Mouse (Mus musculus): ENCODE results near the gene Itpr1. TPM values are rescaled to one million over a fixed set of nuclear protein-coding genes. Genes with fewer than 3 reads are reported as not detected.

Gene Itpr1
- polyA plus RNA-seq, 1 experiment: 0.07 TPM

DNA sequence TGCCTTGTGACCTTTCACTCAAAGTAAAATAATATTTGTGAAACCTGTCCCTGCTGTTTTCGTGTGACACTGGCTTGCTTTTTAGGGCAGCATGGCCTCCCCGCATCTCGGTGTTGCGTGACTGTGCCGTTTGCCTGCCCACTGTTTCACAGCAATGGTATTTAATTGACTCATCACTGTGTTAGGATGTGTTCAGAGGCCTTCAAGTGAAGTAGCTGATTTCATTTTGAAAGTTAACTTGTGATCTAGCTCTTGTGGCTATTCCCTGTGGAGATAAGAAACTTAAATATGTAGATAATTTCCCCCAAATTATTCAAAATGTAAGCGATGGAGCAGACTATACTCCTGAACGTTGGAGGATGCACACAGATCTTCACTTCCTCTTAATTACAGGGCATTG, 115.4 kb downstream of the Itpr1 start:
- H3K36me3 ChIP-seq (ENCODE audit: control insufficient read depth): no peaks in the 10 kb centered on the region
- no peak overlapping the region for H3K4me3 ChIP-seq (replicated peaks)
- no peaks in the 10 kb centered on the region for H3K4me1 ChIP-seq (ENCODE audit: control insufficient read depth)
- no peaks in the 10 kb centered on the region for H3K9me3 ChIP-seq (ENCODE audit: control insufficient read depth, low read length)
- no peaks in the 10 kb centered on the region for H3K27me3 ChIP-seq (ENCODE audit: control insufficient read depth)
- no peak for TF ChIP-seq GATA1 (IDR thresholded peaks at IDR 0.05; ENCODE audit: low read length)
- no peak for TF ChIP-seq TAL1 (IDR thresholded peaks at IDR 0.05; ENCODE audit: low read length)

DNA sequence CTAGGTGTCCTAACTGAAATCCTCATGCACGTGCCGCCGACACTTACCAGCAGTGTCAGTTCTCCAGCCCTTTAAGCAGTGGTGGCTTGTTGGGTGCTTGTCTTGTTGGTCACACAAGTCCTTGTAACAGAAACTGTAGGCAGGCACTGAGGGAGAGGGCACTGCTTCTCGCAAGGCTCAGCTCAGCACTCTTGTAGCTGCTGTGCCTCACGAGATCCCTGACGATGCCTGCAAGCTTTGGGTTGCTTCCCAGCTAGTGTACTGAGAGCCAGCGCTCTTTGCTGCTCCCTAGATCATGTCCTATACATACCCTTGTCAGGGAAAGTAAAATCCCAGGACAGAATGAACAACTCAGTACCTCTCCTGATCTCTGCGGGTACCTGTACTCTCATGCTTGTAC, 117.6 kb downstream of the Itpr1 start:
- Histone ChIP-seq H3K4me3 (replicated peaks) (no peak overlapping the region), H3K36me3 (ENCODE audit: control insufficient read depth) (no peaks in the 10 kb centered on the region), H3K9me3 (ENCODE audit: control insufficient read depth, low read length) (no peaks in the 10 kb centered on the region), H3K4me1 (ENCODE audit: control insufficient read depth) (no peaks in the 10 kb centered on the region), H3K27me3 (ENCODE audit: control insufficient read depth) (no peaks in the 10 kb centered on the region)
- TF ChIP-seq TAL1 (IDR thresholded peaks at IDR 0.05; ENCODE audit: low read length) (no peak), GATA1 (IDR thresholded peaks at IDR 0.05; ENCODE audit: low read length) (no peak)

DNA sequence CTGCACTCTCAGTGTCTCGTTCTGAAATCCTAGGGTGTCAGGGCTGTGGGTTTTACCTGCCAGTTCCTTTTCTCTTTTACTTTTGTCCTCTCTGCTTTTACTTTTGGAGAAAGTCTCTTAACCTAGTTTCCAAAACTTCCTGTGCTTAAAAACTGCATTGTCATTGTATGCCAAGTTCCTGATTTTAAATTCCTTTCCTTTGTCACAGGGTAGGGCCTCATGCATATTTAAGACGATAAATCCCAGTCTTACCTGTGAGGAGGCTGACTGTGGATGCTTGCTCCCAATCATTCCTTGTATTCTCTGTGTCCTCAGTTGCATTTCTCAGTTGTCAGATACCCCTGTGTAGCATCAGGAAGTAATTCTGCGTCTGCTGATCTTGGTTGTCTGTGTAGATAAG, 118.4 kb downstream of the Itpr1 start:
- Histone ChIP-seq H3K4me3 (replicated peaks) (no peak overlapping the region), H3K9me3 (ENCODE audit: control insufficient read depth, low read length) (no peaks in the 10 kb centered on the region), H3K27me3 (ENCODE audit: control insufficient read depth) (no peaks in the 10 kb centered on the region), H3K36me3 (ENCODE audit: control insufficient read depth) (no peaks in the 10 kb centered on the region), H3K4me1 (ENCODE audit: control insufficient read depth) (no peaks in the 10 kb centered on the region)
- no peak for TF ChIP-seq TAL1 (IDR thresholded peaks at IDR 0.05; ENCODE audit: low read length)
- TF ChIP-seq GATA1 (IDR thresholded peaks at IDR 0.05; ENCODE audit: low read length): no peak

DNA sequence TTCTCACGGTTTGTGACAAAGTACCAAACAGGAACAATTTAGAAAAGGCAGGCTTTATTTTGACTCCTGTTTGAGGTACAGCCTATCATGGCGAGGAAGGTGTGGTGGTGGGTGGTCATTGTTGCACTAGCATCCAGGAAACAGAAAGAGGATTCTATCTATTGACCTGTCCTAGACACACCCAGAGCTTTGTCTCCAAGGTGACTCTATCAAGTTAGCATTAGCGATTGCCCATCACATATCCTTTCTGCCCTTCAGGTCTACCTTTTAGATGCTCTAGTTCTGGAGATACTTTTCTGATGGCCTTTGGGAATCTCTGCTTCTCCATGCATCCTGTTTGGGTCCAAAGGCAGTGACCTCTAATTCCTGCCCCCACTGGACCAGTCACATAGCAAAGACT, 121.2 kb downstream of the Itpr1 start:
- Histone ChIP-seq H3K36me3 (ENCODE audit: control insufficient read depth) (no peaks in the 10 kb centered on the region), H3K4me3 (replicated peaks) (no peak overlapping the region), H3K27me3 (ENCODE audit: control insufficient read depth) (no peaks in the 10 kb centered on the region), H3K4me1 (ENCODE audit: control insufficient read depth) (no peaks in the 10 kb centered on the region), H3K9me3 (ENCODE audit: control insufficient read depth, low read length) (no peaks in the 10 kb centered on the region)
- TF ChIP-seq GATA1 (IDR thresholded peaks at IDR 0.05; ENCODE audit: low read length) (no peak), TAL1 (IDR thresholded peaks at IDR 0.05; ENCODE audit: low read length) (no peak)

DNA sequence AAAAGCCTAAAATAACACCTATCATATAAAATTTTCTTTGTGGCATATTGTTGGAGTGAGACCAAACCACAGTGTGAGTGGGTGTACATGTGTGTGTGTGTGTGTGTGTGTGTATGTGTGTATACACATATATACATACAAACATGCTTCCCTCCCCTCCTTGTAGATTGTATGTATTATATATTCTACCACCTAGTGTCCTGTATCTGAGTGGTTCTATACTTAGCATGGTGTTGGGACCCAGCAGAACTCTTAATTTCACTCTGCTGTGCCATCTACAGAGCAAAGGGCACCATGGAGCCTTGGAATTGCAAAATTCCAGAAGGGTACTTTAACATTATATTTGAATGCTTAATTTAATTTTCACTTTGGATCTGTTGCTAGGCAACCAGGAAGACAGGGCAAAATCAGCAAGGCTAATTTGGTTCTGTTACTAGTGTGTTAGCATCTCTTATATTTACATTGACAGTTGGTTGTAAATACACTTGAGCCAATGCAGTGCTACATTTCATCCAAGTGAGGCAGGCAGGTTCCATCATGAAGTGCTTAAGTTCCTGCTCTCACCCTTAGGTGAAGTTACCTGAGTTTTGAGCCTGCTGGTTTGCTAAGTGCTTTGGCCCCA, 122.4 kb downstream of the Itpr1 start:
- H3K4me3 ChIP-seq (replicated peaks): no peak overlapping the region
- H3K27me3 ChIP-seq (ENCODE audit: control insufficient read depth): no peaks in the 10 kb centered on the region
- no peak for TF ChIP-seq TAL1 (IDR thresholded peaks at IDR 0.05; ENCODE audit: low read length)
- TF ChIP-seq GATA1 (IDR thresholded peaks at IDR 0.05; ENCODE audit: low read length): no peak
- no peaks in the 10 kb centered on the region for H3K9me3 ChIP-seq (ENCODE audit: control insufficient read depth, low read length)
- H3K36me3 ChIP-seq (ENCODE audit: control insufficient read depth): no peaks in the 10 kb centered on the region
- H3K4me1 ChIP-seq (ENCODE audit: control insufficient read depth): no peaks in the 10 kb centered on the region

DNA sequence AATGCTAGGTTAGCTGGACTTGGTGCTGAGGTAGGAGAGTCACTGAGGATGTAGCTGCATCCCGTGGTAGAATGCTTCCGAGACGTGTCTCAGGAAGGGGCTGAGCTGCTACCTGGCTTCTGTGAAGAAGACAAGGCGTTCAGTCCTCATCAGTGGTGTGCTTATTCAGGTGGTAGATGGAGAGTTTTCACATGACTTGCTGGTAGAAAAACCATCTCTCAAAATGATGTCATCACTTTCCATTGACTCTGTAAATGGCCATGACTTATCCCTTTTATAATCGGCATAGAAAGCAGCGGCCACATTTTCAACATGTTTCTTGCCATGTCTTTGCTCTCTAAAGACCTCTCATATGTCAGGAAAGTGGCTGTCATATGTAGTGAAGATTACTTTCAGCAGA, 123.6 kb downstream of the Itpr1 start:
- no peaks in the 10 kb centered on the region for H3K36me3 ChIP-seq (ENCODE audit: control insufficient read depth)
- TF ChIP-seq TAL1 (IDR thresholded peaks at IDR 0.05; ENCODE audit: low read length): no peak
- no peak for TF ChIP-seq GATA1 (IDR thresholded peaks at IDR 0.05; ENCODE audit: low read length)
- H3K27me3 ChIP-seq (ENCODE audit: control insufficient read depth): no peaks in the 10 kb centered on the region
- H3K4me3 ChIP-seq (replicated peaks): no peak overlapping the region
- H3K4me1 ChIP-seq (ENCODE audit: control insufficient read depth): no peaks in the 10 kb centered on the region
- H3K9me3 ChIP-seq (ENCODE audit: control insufficient read depth, low read length): no peaks in the 10 kb centered on the region

DNA sequence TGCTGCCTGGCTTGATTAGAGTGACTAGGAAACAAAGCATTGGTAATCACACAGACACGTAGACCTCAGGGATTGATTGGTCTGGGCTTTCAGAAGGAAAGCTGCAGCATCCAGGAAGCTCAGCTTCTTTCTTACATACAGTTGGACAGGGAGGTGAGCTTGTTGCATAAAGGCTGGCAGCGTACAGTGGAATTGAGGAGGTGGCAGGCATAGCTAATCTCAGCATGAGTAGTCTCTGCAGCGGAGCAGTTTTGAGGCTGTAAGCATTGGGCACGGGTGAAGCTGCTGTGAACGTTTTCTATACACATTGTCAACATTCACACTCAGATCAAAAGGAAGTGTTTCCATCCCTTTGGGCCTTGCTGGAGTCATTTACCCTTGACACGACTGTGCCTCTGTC, 124.4 kb downstream of the Itpr1 start:
- no peaks in the 10 kb centered on the region for H3K27me3 ChIP-seq (ENCODE audit: control insufficient read depth)
- H3K4me1 ChIP-seq (ENCODE audit: control insufficient read depth): no peaks in the 10 kb centered on the region
- TF ChIP-seq GATA1 (IDR thresholded peaks at IDR 0.05; ENCODE audit: low read length): no peak
- TF ChIP-seq TAL1 (IDR thresholded peaks at IDR 0.05; ENCODE audit: low read length): no peak
- no peaks in the 10 kb centered on the region for H3K9me3 ChIP-seq (ENCODE audit: control insufficient read depth, low read length)
- H3K4me3 ChIP-seq (replicated peaks): no peak overlapping the region
- H3K36me3 ChIP-seq (ENCODE audit: control insufficient read depth): no peaks in the 10 kb centered on the region

DNA sequence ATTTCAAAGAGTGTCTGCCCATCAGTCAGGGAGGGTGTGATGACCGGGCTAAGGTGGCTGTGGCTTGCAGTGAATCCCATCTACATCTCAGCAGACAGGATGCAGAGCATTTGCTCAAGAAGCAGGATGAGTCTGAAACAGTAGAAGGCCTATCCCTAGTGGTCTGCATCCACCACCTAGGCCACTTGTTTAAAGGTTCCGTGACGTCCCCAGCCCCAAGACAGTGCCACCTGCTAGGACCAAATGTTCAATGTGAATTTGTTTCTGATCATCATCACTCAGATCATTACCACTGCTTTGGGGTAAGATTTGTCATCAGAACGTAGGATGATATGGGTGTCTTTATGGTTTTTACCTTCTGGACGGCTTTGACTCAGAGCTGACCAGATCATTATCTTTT, 125.5 kb downstream of the Itpr1 start:
- TF ChIP-seq GATA1 (IDR thresholded peaks at IDR 0.05; ENCODE audit: low read length): no peak
- no peak for TF ChIP-seq TAL1 (IDR thresholded peaks at IDR 0.05; ENCODE audit: low read length)
- H3K4me1 ChIP-seq (ENCODE audit: control insufficient read depth): no peaks in the 10 kb centered on the region
- no peaks in the 10 kb centered on the region for H3K36me3 ChIP-seq (ENCODE audit: control insufficient read depth)
- H3K27me3 ChIP-seq (ENCODE audit: control insufficient read depth): no peaks in the 10 kb centered on the region
- H3K9me3 ChIP-seq (ENCODE audit: control insufficient read depth, low read length): no peaks in the 10 kb centered on the region
- no peak overlapping the region for H3K4me3 ChIP-seq (replicated peaks)

DNA sequence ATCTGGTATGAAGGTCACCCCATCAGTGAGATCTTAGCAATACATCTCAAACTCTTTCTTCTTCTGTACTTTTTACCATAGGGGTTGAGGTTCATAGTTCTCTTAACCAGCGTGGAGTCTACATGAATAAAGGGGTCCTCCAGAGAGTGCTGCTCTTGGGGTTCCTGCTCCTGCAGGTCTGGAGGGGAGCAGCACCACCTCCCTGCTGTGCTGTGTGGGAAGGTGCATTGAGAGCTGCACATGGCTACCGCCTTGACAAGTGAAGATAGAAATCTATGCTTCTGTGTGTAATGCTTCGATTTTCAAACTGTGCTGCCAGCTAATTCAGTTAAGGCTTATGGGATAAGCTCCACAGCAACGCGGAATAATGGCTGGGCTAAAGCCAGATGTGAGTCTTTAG, 130.1 kb downstream of the Itpr1 start:
- no peaks in the 10 kb centered on the region for H3K4me1 ChIP-seq (ENCODE audit: control insufficient read depth)
- H3K27me3 ChIP-seq (ENCODE audit: control insufficient read depth): no peaks in the 10 kb centered on the region
- no peak overlapping the region for H3K4me3 ChIP-seq (replicated peaks)
- TF ChIP-seq GATA1 (IDR thresholded peaks at IDR 0.05; ENCODE audit: low read length) (no peak), TAL1 (IDR thresholded peaks at IDR 0.05; ENCODE audit: low read length) (no peak)
- H3K9me3 ChIP-seq (ENCODE audit: control insufficient read depth, low read length): no peaks in the 10 kb centered on the region
- H3K36me3 ChIP-seq (ENCODE audit: control insufficient read depth): no peaks in the 10 kb centered on the region

DNA sequence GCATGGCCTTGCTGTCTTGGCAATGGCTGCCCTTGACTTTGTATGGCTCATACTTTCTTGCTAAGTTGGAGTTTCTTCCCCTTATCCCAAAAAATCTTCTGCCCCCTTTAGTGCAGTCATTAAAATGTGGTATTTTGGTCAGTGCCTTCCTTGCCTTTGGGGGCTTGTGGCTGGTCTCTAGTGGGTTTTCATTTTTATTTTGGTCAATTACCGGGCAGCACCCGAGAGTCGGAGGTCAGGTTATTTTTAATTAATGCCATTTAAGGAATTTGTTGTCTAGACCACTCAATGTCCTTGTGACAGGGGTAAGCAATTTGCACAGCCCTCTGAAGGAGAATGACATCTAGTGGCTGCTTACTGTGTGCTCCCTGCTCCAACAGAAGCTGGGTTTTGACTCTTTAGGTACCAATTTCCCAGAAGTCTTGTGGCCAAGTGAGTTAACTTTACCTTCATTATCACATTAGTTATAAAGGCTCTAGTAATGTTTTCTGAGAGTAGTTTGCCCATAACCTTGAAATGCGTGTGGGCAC, 130.9 kb downstream of the Itpr1 start:
- no peak overlapping the region for H3K4me3 ChIP-seq (replicated peaks)
- no peaks in the 10 kb centered on the region for H3K4me1 ChIP-seq (ENCODE audit: control insufficient read depth)
- no peaks in the 10 kb centered on the region for H3K9me3 ChIP-seq (ENCODE audit: control insufficient read depth, low read length)
- H3K36me3 ChIP-seq (ENCODE audit: control insufficient read depth): no peaks in the 10 kb centered on the region
- H3K27me3 ChIP-seq (ENCODE audit: control insufficient read depth): no peaks in the 10 kb centered on the region
- no peak for TF ChIP-seq GATA1 (IDR thresholded peaks at IDR 0.05; ENCODE audit: low read length)
- TF ChIP-seq TAL1 (IDR thresholded peaks at IDR 0.05; ENCODE audit: low read length): no peak

Measured in erythroblast, embryonic 14.5 days (primary cell).